Mouse (Mus musculus): ENCODE measurements at regions not wholly inside any gene's neighbourhood (a gene's known extent, or its start where the extent isn't known, plus 50 kb on each side); places are given as distances from the start of the nearest gene placed in this dataset.

- ChIA-PET POLR2A (interaction anchor here in 1 of 4 experiments (0.6 kb wide), 1 partner anchor 19 kb away, joined by 3 read pairs; no protein-coding TSS in a partner anchor), CTCF (no interaction called here)
These were observed 56.2 kb upstream of the Dcn start for GRCm38 (mm10) chr10:97423039-97423700.

All from embryonic stem cell, embryonic (primary cell).